Mouse (Mus musculus) regulatory T cell (primary cell): ENCODE results near the gene Il11ra1.

Experiments
- in situ Hi-C: fragments of 300-600 bp; cut with MboI, MseI; formaldehyde crosslinking; loops from one replicate; pipeline ENCODE4 v1.15.1; 2025; ENCODE audit warnings: high pct_unique_total_duplicates

Il11ra1 gene

DNA sequence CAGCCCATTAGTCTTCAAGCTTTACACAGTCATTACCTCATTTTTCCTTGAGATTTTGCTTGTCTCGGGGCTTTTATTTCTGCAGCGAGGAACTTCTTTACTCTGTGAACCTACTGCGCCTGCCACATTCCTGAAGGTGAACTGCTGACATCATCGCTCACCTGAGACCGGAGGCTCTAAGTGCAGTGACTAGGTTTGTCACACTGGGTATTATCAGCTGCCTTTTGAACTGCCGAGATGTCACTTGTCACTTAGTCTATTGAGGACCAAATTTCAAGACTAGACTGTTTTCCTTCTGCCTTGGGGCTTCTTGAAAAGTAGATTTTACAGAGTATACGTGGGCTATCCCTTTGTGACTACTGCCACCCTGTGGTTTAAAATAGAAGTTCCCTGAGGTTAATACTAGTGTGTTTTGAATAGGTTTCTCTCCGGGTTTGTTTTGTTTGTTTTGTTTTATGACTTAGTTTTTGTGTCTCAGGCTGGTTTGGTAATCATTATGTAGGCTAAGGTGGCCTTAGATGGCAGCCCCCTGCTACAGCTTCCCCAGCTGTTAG is 8.5 kb downstream of the Il11ra1 start:
- in situ Hi-C loops, result loop anchor here (25.0 kb wide), 1 partner anchor 621 kb away; the partner anchor contains the start of gene Aqp3

DNA sequence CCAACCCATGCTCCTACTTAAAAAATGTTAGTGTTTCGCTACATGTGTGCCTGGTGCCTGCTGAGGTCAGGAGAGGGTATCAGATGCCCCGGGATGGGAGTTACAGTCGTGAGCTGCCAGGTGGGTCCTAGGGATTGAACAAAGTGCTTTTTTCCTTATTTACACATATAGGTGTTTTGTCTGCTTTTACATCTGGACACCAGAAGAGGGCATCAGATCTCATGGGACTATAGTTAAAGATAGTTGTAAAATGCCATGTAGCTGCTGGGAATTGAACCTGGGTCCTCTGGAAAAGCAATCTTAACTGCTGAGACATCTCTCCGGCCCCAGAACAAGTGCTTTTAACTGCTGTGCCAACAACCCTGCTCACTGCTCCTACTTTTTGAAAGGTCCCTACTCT is 10.4 kb downstream of the Il11ra1 start:
- in situ Hi-C loops, result loop anchor here (25.0 kb wide), 1 partner anchor 623 kb away; the partner anchor contains the start of gene Aqp3

DNA sequence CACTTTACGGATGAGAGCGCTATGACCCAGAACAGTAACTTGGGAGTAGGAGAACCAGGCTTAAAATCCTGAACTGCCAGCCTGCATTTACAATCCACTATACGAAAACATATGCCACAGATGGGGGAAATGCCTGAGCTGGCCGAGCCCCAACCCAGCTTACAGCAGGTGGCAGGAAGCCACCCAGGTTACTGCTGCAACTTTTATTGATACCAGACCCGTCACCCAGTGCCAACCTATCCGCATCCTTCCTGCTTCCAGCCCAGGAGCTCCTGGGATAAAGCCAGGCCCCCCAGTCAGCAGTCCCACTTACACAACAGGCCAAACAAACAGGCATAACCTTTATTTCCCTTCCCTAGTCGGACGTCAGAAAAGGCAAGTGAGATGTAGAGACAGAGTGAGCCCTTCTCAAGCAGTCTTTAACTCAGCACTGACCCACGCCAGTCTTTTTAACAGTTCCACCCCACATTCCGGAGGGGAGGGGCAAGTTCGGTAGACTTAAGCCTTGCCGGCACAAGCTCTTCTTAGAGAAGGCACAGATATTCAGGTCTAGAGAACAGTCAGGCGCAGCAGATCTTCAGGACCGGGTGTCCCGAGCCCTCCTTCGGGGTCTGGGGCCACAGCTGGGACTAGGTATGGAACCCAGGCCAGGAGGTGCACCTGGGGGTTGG is 12.1 kb downstream of the Il11ra1 start:
- in situ Hi-C loops, result loop anchor here (25.0 kb wide), 1 partner anchor 625 kb away; the partner anchor contains the start of gene Aqp3

DNA sequence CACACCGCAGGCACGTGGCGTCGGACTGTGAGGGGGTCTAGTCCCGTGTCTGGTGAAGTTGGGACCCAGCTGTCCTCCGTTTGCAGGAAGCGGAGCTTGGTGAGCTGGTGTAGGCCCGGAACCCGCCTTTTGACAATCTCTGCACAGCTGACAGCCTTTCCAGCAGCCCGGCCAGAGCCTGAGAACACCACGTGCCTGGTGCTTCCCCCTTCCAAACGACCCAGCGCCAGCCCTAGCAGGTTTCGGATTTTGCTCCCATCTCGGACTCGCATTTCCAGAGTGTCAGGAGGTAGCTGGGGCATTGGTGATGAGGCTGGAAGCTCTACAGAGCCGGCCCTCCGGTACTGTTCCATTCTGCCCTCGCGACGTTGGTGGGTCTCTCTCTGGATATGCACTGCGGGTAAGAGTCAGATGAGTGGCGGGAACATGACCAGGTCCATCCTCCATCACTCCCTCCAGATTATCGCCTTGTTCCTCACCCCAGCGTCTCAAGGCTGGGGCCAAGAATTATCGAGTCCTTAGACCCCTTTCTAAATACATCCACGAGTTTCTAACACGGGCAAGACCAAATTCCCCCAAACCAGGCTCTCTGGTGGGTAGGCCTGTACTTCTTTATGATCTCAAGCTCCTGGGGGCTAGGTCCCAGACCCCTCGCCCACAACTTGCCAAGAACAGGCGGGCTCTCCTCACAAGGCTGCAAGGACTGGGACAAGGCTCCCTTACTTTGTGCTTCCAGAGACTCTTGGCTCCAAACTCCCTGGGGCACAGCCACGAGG is 12.8 kb downstream of the Il11ra1 start:
- in situ Hi-C loops, result loop anchor here (25.0 kb wide), 1 partner anchor 625 kb away; the partner anchor contains the start of gene Aqp3

DNA sequence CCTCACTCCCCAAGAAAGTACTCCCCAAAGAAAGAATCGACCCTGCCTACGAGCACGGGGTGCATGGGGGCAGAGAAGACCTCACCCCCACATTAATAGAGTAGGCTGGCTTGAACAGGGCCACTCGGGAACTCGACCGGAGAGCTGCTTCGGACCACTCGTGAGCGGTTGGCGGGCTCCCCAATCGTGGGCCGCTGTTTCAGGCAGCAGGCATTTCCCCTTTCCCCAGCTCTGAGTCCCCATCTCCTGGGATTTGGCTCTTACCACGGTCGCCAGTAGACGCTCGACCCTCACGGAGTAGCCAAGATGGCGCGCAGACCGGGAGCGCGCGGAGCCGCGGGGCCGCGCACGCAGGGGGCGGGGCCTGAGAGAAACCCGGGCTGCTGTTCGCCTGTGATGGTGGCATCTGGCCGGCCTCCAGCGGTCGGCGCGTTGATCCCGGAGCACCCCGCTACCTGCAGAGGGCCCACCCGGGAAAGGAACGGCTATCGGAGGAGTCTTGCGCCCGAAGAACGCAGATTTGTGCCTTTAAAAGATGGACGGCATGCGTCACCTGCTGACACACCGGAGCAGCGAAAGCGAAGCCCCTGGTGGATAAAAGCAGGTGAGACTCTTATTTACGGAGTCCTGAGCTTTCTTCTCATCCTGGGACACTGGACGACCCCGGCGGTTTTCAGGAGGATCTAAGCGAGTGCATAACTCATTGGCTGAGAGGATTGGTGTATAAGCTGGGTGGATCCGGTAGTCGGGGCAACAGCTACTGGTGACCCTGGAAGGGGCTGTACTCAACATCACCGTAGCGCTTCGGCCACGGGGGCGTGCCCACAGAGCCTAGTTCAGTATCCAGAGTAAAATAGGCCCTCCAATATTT is 13.6 kb downstream of the Il11ra1 start, which contains the start of gene Rpp25l:
Gene Rpp25l (minus strand): TSS at position 338 of the 871 bp plus-strand sequence.
- in situ Hi-C loops, result loop anchor here (25.0 kb wide), 1 partner anchor 626 kb away; the partner anchor contains the start of gene Aqp3

DNA sequence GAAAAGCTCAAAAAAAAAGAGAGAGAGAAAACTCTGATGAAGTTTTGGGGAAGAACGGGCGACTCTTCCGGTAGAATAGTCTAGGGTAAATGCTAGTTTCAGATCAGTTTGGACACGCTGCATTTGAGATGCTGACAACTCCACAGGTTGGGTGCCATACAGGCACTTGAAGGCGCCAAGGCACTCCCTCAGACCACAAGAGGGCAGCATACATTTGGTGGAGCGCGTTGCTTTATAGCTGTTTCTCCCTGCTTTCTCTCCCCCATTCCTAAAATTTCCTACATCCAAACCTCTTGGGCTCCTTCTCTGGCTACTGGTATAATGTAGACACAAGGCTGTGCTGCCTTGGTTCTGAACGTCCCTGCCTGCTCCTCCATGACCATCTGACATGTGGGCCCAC is 14.5 kb downstream of the Il11ra1 start:
- in situ Hi-C loops, result loop anchor here (25.0 kb wide), 1 partner anchor 627 kb away; the partner anchor contains the start of gene Aqp3

DNA sequence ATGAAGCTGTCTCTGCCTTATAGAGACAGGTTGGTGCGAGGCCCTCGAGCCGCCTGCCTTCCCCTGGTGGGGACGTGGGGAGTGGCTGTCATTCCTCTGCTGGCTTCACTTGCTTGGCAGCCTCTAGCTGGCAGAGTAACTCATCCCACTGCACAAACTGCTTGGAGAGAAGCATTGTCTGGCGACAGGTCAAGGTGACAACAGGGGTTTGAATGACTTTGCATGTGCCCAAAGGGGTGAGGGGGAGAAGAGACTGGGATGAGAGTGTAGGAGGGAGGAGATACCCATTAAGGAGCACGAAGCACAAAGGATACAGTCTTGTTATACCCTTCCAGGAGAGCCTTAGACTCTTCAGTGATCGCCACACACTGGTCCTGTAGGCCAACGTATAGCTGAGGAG is 15.3 kb downstream of the Il11ra1 start:
- in situ Hi-C loops, result loop anchor here (5.0 to 25.0 kb wide), 2 partner anchors 148 to 628 kb away; partner anchors contain the start of genes Aqp3, Dnaic1 and Fam219a

DNA sequence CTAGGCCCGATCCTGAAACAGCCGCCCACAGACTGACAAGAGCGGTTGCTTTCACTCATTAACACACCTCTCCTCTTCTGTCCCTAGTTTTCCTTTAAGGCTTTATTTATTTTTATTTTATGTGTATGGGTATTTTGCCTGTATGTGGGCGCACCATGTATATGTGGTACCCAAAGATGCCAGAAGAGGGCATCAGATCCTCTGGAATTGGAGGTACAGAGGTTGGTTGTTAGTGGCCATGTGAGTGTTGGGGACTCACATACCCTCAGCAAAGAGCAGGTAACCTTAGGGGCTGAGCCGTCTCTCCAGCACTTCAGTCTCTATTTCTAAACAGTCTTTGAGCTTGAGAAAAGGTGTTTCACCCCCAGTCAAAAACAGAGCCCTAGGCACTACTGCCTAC is 15.8 kb downstream of the Il11ra1 start:
- in situ Hi-C loops, result loop anchor here (5.0 to 25.0 kb wide), 2 partner anchors 148 to 628 kb away; partner anchors contain the start of genes Aqp3, Dnaic1 and Fam219a

DNA sequence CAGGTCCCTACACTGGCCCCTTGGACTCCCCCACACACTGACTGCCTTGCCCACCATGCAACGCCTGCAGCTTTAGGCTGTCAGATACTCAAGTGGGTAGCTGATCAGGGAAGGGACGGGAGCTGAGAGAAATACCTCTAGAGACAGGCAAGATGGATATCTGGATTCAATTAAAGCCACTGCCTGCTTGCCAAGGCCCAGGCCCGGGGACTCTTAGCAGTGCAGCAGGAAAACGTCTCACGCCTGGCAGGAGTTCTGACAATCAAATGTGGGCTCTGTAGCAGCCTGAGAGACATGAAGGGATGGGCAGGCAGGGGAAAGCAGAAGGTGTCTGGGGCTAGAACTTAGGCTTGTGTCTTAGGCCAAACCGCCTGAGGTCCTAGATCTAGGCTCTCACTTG is 17.0 kb downstream of the Il11ra1 start:
- in situ Hi-C loops, result loop anchor here (5.0 to 25.0 kb wide), 2 partner anchors 150 to 630 kb away; partner anchors contain the start of genes Aqp3, Dnaic1 and Fam219a

DNA sequence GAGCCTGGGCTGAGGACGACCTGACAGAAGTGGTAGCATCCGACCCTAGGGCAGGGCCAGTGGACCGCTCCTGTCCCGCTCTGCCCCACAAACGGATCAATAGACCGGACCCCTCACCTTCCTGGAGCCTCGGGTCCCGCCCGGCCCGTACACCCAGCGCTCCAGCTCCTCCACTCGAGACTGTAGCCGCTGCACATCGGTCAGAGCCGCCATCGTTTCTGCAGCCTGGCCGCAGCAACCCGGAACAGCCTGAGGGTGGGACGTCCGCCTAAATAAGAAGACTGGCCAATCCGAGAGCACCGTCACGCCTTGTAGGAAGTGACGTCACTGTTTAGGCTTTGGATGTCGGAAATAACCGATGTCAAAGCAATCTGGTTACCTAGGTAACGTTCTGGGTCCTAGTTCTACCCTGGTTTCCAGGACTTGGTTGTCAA is 23.1 kb downstream of the Il11ra1 start, which contains the start of gene Dctn3:
Gene Dctn3 (minus strand): TSS at position 253 of the 434 bp plus-strand sequence.
- in situ Hi-C loops, result loop anchor here (25.0 kb wide), 1 partner anchor 636 kb away; the partner anchor contains the start of gene Aqp3

DNA sequence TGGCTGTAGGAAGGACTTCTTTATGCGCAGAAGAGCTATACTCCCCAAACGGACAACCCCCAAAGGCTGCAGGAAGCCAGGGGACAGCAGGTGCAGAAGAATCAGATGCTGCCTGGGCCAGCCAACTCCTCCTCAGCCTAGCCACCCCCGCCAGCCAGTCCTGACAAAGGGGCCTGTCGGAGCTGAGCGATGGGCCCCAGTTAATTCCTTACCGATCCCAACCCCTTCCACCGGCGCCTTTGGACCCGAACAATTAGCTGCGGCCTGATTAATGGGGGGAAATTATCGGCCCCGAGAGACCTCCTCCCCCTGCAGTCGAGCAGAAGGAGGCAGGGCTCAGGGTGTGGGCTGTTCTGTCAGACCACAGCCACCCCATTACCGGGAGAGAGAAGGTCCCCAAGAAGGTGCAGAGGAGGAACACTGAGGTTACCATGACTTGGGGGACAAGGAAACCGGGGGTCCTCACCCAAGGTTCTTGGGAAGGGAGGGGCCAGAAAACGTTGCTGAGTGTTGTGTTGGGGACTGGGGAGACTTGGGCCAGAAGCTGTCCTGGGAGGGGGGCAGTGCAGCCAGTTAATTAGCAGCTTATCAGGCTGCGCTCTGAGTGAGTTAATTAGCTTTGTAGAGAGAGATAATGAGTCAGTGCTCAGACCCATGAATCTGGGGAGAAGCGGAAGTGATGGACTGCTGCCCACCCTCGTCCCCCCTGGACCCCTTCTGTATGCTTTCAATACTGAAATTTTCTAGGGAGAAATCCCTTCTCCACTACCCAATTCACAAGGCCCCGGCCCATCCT is 27.2 kb downstream of the Il11ra1 start:
- in situ Hi-C loops, result loop anchor here (25.0 kb wide), 1 partner anchor 1465 kb away; the partner anchor contains the start of genes Smim27 and Topors

DNA sequence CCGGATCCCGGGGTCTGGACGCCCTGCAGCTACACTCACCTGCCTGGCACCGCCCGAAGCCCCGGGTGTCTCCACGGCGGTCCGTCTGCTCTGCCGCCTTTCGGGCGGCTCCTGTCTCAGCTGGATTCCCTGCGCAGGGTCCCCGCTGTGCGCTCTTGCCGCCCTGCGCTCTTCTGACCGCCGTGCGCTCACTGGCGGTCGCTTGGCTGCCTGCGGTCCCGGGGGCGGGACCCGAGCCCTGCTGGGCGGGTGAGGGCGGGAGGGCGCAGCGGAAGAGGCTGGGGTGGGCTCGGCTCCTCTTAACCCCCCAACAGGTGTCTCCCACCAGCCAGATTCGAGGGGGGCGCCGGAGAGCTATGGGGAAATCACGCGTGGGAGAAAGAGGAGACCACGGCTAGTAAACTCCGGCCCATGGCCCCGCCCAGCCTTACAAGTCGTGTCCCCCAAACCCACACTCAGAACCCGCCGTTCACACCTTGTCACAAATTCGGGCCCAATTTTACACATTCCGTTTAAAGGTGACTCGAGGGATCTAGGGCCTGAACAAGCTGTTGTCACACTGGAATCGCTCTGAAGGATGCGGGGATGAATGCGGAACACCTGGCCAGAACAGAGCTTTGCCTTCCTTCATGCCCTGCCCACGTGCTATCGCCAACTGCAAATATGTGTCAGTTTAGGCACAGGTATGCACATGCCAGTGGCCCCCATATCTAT is 31.4 kb downstream of the Il11ra1 start, which contains the start of gene Arid3c:
Gene Arid3c (minus strand): TSS at position 91 of the 714 bp plus-strand sequence.
- in situ Hi-C loops, result loop anchor here (25.0 kb wide), 1 partner anchor 1469 kb away; the partner anchor contains the start of genes Smim27 and Topors

DNA sequence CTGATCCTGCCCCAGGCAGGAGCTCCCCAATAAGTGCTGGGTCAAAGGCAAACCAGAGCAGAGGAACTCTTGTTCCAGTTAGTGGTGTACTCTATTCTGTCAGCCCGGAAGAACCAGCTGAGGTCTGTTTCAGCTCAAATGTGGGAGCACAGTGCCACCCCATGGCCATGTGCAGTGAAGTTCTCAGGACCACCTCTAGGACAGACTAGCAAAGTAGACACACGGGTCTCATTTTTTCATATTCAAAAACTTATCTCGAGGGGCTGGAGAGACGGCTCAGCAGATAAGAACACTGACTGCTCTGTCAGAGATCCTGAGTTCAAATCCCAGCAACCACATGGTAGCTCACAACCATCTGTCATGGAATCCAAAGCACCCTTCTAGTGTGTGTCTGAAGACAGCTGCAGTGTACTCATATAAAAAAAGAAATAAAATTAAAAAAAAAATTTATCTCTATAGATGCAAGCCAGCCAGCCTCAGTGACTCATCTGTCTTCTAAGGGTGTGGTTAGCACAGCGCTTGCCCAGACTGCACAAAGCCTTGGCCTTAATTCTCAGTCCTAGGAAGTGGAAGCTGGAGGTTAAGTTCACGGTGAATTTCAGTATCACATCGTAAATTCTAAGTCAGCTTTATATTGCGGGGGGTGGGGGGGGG is 37.9 kb downstream of the Il11ra1 start:
- in situ Hi-C loops, result loop anchor here (25.0 kb wide), 1 partner anchor 1475 kb away; the partner anchor contains the start of genes Smim27 and Topors

DNA sequence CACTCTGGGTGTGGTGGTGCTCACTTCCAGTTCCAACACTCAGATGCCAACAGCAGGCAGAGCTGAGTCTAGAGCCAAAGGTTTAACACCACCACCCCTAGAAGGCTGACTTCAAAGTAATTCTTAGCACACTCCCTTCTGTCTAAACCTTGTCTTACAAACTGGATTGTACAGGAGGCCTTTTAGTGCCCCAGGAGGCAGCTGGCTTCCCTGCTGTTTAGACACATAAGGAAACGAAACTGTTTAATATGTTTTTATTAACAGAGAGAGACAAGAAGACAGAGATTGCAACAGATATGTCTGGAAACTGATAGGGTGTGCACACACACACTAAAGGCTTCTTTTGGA is 38.4 kb downstream of the Il11ra1 start:
- in situ Hi-C loops, result loop anchor here (25.0 kb wide), 1 partner anchor 1476 kb away; the partner anchor contains the start of genes Smim27 and Topors

DNA sequence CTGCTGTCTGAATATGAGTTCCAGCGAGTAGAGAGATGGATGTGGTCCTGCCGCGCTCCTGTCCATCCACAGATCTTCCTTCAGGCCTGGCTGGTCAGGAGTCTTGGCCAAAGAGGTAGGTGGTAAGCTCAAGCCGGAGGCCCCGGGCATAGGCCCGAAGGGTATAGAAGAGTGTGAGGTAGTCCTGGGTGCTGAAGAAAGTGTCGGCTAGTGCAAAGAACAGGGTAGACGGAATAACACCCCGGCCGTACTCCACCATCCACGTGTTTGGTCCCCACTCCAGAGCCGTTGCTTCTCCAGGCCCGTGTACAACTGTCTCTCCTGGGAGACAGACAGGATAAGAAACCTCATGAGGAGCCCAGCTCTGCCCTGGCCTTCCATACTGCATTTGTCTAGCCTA is 39.5 kb downstream of the Il11ra1 start:
- in situ Hi-C loops, result loop anchor here (25.0 kb wide), 1 partner anchor 1477 kb away; the partner anchor contains the start of genes Smim27 and Topors

DNA sequence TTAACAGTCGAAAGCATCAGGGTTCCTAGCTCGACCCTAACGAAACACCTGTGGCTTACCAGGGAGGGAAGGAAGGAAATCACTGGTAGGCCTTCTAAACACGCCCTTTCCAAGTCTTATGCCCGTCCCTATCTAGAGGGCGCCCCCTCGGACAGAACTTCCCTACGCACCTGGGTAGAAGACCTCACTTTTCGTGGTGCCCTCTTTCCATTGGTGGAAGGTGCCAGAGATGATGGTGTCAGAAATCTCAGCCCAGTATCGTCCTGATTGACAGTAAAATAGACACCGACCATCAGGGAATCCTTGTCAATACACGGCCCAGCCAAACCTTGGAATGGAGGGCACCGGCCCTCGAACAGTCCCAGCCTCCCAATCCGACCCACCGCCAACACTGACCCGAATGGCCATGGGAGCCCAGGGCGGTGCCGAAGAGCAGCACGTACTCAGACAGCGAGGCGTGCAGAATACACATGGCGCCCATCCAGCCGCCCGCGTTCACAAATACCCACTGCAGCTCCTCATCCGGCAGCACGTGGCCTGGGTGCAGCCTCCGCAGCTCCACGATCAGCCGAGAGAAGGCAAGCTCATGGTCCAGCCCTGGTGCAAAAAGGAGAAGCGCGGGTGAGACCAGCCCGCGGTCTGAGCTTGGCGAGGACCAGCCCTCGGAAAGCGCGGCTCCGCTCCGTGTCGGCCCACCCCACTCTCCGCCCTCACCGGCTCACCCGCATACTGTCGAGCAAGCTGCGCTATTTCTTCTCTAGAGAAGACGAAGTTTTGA is 40.8 kb downstream of the Il11ra1 start:
- in situ Hi-C loops, result loop anchor here (10.0 to 25.0 kb wide), 2 partner anchors 1036 to 1478 kb away; partner anchors contain the start of genes Aptx, Smim27 and Topors

DNA sequence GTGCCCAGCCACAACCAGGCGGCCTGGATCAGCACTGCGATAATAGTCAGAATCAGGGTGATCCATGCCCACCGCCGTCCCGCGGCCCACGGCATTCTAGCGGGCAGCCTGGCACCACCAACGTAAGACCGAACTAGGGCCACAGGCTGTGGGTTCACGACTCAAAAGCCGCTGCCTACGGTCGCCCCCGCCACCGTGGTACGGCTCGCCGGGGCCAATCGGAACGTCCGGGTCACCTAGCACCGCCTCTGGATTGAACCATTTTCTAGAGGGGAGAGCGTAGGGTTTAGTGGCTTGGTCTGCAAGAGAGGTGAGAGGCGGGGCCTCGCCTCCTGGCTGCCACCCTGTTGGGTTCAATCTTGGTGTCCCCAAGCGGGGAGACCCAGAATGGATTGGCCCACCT is 41.4 kb downstream of the Il11ra1 start:
- in situ Hi-C loops, result loop anchor here (10.0 to 25.0 kb wide), 2 partner anchors 1036 to 1479 kb away; partner anchors contain the start of genes Aptx, Smim27 and Topors
